Mouse (Mus musculus) heart, embryonic 15.5 days (tissue): ENCODE data around the gene Bag3. TPM values are rescaled to one million over a fixed set of nuclear protein-coding genes. Genes with fewer than 3 reads are reported as not detected.

Experiments
- ATAC-seq: fragments of 200-750 bp; cut with Nextera tagmentation; replicated peaks from 2 replicates; pipeline ENCODE4 v1.8.0; 2017; ENCODE audit warnings: low read depth, moderate TSS enrichment; ENCODE audit not compliant: insufficient number of reproducible peaks, insufficient read depth, low FRiP score
- H3K27ac ChIP-seq: fragments of 300-500 bp; sonication (generic); 2 replicates; pipeline ENCODE4 v1.5.1; 2015; ENCODE audit warnings: mild to moderate bottlenecking, inconsistent platforms
- H3K27me3 ChIP-seq: fragments of 300-500 bp; sonication (generic); 2 replicates; pipeline ENCODE4 v1.6.1; 2015; ENCODE audit warnings: inconsistent platforms
- H3K36me3 ChIP-seq: fragments of 300-500 bp; sonication (generic); 2 replicates; pipeline ENCODE4 v1.6.1; 2015; ENCODE audit warnings: mild to moderate bottlenecking, inconsistent platforms
- H3K4me1 ChIP-seq: fragments of 300-500 bp; sonication (generic); replicated peaks from 2 replicates; pipeline ENCODE4 v1.6.1; 2015; ENCODE audit warnings: inconsistent platforms
- H3K4me2 ChIP-seq: fragments of 300-500 bp; sonication (generic); 2 replicates; pipeline ENCODE4 v1.6.1; 2015; ENCODE audit warnings: inconsistent platforms, mild to moderate bottlenecking, moderate library complexity
- H3K4me3 ChIP-seq: fragments of 300-500 bp; sonication (generic); 2 replicates; pipeline ENCODE4 v1.5.1; 2015; ENCODE audit warnings: mild to moderate bottlenecking, inconsistent platforms
- H3K9ac ChIP-seq: fragments of 300-500 bp; sonication (generic); 2 replicates; pipeline ENCODE4 v1.6.1; 2015; ENCODE audit warnings: mild to moderate bottlenecking, inconsistent platforms
- H3K9me3 ChIP-seq: fragments of 300-500 bp; sonication (generic); replicated peaks from 2 replicates; pipeline ENCODE4 v1.6.1; 2016; ENCODE audit warnings: inconsistent platforms
- WGBS: fragments of 180-500 bp; shearing (Covaris S2); methylation state at CpG from one replicate; pipeline ENCODE4 v1.1.7; 2015; ENCODE audit warnings: mixed read lengths; 5-methylcytosine and 5-hydroxymethylcytosine counted together
- polyA plus RNA-seq: library from polyadenylated mRNA; unstranded; fragments of >200 nt; fragmentation: Nextera tagmentation; extraction: Ambion mirVana; gene quantifications from 2 replicates; pipeline ENCODE4 v1.2.1, GENCODE M21; 2015

The Bag3 gene
- polyA plus RNA-seq, 1 experiment from 2014 or later = 29.0 TPM

- WGBS = under 1% methylated on average over 48 of the region's 51 CpGs
- H3K36me3 ChIP-seq = no peaks in the 10 kb centered on the region
- H3K4me1 ChIP-seq = peaks cover 47% of the 10 kb centered on the region
Observed at GRCm38 (mm10) chr7:128523962-128524581, 656 bp downstream of the Bag3 start.

DNA sequence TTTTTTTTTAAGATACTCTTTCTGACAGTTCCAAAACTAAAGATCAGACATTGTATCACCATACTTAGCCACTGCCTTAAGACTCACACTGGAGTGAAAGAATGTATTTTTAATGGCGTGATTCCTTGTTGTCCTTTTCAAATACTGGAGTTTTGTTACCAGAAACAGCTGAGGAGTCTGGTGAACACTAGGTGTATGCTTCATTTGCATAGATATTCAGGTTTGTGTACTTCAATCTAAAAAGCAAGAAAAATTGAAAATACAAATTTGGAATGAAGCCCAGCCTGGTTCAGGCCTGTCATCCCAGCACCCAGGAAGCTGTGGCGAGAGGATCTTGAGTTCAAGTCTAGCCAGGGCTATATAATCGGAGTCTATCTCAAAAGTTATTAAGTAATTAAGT lies 1.2 kb downstream of the Bag3 start:
- WGBS = 63% methylated on average over 3 of the region's 3 CpGs
- no peaks in the 10 kb centered on the region for H3K36me3 ChIP-seq
- peak overlapping the region; percentile 99 for H3K27ac ChIP-seq
- H3K9me3 ChIP-seq = no peaks in the 10 kb centered on the region
- H3K9ac ChIP-seq = peak overlapping the region; percentile 97
- no peaks in the 10 kb centered on the region for H3K27me3 ChIP-seq
- H3K4me3 ChIP-seq = peak overlapping the region; percentile 81
- H3K4me2 ChIP-seq = peak overlapping the region; percentile 84
- H3K4me1 ChIP-seq = peaks cover 48% of the 10 kb centered on the region
- ATAC-seq = no peak

More at GRCm38 (mm10) chr7:128523962-128524581, 656 bp downstream of the Bag3 start:
- peak; percentile 73 for ATAC-seq
- no peaks in the 10 kb centered on the region for H3K9me3 ChIP-seq
- peak overlapping the region; percentile 99 for H3K27ac ChIP-seq
- peak overlapping the region; percentile 81 for H3K4me3 ChIP-seq
- peak overlapping the region; percentile 97 for H3K9ac ChIP-seq
- H3K4me2 ChIP-seq = peak overlapping the region; percentile 84
- no peaks in the 10 kb centered on the region for H3K27me3 ChIP-seq

- Histone ChIP-seq H3K9ac (no peak overlapping the region), H3K4me3 (no peak overlapping the region), H3K4me2 (peak overlapping the region; percentile 2; the same call in 1 of the 2 replicates), H3K27me3 (no peaks in the 10 kb centered on the region), H3K9me3 (no peaks in the 10 kb centered on the region), H3K4me1 (peaks cover 66% of the 10 kb centered on the region), H3K36me3 (no peaks in the 10 kb centered on the region), H3K27ac (peak overlapping the region; percentile 5; the same call in 1 of the 2 replicates)
- WGBS = 40% methylated on average over 6 of the region's 6 CpGs
- no peak for ATAC-seq
Observed at GRCm38 (mm10) chr7:128526611-128527010, 3.2 kb downstream of the Bag3 start.

DNA sequence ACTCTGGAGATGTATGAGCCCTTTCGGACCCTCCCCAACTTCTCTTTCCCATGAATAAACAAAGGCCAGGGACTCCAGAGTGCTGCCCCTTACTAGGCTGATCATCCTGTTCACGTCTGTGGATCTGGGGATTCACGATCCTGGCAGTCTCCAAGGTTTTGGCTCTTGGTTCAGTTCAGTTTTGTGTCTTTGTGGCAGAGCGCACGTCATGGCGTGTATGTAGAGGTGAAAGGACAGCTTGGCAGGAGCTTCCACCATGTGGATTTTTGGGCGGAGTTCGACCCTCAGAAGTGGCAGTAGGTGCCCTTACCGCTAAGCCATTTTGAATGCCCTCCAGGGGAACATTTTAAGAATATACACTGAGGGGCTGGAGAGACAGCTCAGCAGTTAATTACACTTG lies 5.2 kb downstream of the Bag3 start:
- Histone ChIP-seq H3K27ac (peak overlapping the region; percentile 90), H3K9ac (no peak overlapping the region), H3K36me3 (no peaks in the 10 kb centered on the region), H3K9me3 (no peaks in the 10 kb centered on the region), H3K4me1 (peaks cover 79% of the 10 kb centered on the region), H3K4me2 (no peak overlapping the region), H3K4me3 (no peak overlapping the region), H3K27me3 (no peaks in the 10 kb centered on the region)
- ATAC-seq = no peak
- 69% methylated on average over 9 of the region's 9 CpGs for WGBS

- 30% methylated on average over 6 of the region's 6 CpGs for WGBS
- peak overlapping the region; percentile 37; the same call in 1 of the 2 replicates for H3K4me2 ChIP-seq
- no peaks in the 10 kb centered on the region for H3K36me3 ChIP-seq
- no peak for ATAC-seq
- no peak overlapping the region for H3K4me3 ChIP-seq
- peaks cover 84% of the 10 kb centered on the region for H3K4me1 ChIP-seq
- H3K9ac ChIP-seq = no peak overlapping the region
- no peaks in the 10 kb centered on the region for H3K27me3 ChIP-seq
- no peaks in the 10 kb centered on the region for H3K9me3 ChIP-seq
- H3K27ac ChIP-seq = peak overlapping the region; percentile 90
Observed at GRCm38 (mm10) chr7:128529126-128529525, 5.7 kb downstream of the Bag3 start.

DNA sequence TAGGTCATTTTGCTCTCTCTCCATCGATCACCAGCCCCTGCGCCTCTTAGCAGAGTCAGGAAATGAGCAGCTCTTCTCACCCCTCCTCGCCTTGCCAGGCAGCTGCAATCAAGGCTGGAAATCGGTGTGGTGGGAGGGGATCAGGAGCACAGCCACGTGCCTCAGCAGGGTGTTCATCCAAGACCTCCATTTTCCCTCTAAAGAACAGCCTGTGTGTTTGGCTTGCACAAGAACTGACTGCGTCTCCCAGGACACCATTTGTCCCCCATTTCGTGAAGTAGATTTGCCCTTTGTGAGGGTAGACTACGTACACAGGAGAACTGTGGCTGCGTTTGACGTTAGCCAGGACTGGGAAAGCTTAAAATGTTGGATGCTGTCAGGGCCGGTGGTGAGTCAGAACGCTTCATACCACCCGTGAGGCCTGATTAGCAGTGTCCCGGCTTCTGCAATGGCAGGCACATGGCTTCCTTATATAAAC lies 6.2 kb downstream of the Bag3 start:
- H3K9me3 ChIP-seq = no peaks in the 10 kb centered on the region
- peak overlapping the region; percentile 37 for H3K4me2 ChIP-seq
- WGBS = 13% methylated on average over 14 of the region's 14 CpGs
- peaks cover 89% of the 10 kb centered on the region for H3K4me1 ChIP-seq
- no peaks in the 10 kb centered on the region for H3K27me3 ChIP-seq
- peak; percentile 52; the same call in 1 of the 2 replicates for ATAC-seq
- 0 out of 2 replicates have a peak overlapping the region, but pooled peaks have one; percentile 28 for H3K9ac ChIP-seq
- H3K27ac ChIP-seq = peak overlapping the region; percentile 90
- no peak overlapping the region for H3K4me3 ChIP-seq
- H3K36me3 ChIP-seq = no peaks in the 10 kb centered on the region

DNA sequence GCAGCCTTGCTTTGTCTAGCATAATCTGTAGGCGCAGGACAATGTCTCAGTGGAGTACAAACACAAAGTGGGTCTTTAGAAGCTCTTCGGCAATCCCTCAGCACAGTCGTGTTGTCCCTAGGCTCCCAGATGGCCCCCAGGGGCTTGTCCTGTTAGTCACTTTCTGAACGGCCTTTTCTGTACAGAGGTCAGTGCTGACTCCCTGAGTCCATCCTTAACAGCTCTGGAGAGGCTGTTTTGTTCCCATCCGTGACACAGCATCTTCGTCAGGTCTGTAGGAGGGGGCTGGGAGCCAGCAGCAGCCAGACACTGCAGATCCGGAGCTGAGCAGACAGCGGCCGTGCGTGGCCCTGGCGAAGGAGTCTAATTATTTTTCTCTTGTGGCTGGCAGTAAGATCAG lies 7.6 kb downstream of the Bag3 start:
- ATAC-seq = 0 out of 2 replicates have a peak, but pooled peaks have one; percentile 32
- WGBS = 17% methylated on average over 11 of the region's 11 CpGs
- Histone ChIP-seq H3K4me1 (peaks cover 95% of the 10 kb centered on the region), H3K4me2 (peak overlapping the region; percentile 52), H3K27me3 (no peaks in the 10 kb centered on the region), H3K9me3 (no peaks in the 10 kb centered on the region), H3K36me3 (no peaks in the 10 kb centered on the region), H3K4me3 (0 out of 2 replicates have a peak overlapping the region, but pooled peaks have one; percentile 3), H3K9ac (peak overlapping the region; percentile 37; the same call in 1 of the 2 replicates), H3K27ac (peak overlapping the region; percentile 90)

- Histone ChIP-seq H3K27me3 (no peaks in the 10 kb centered on the region), H3K4me1 (peaks cover 98% of the 10 kb centered on the region), H3K9me3 (no peaks in the 10 kb centered on the region), H3K4me3 (no peak overlapping the region), H3K4me2 (peak overlapping the region; percentile 52), H3K36me3 (no peaks in the 10 kb centered on the region), H3K27ac (peak overlapping the region; percentile 90), H3K9ac (no peak overlapping the region)
- ATAC-seq = peak; percentile 39; the same call in 1 of the 2 replicates
- WGBS = 12% methylated on average over 6 of the region's 6 CpGs
Observed at GRCm38 (mm10) chr7:128531929-128532328, 8.5 kb downstream of the Bag3 start.

- peak overlapping the region; percentile 90 for H3K27ac ChIP-seq
- H3K4me2 ChIP-seq = no peak overlapping the region
- H3K4me3 ChIP-seq = no peak overlapping the region
- H3K27me3 ChIP-seq = no peaks in the 10 kb centered on the region
- ATAC-seq = no peak
- no peak overlapping the region for H3K9ac ChIP-seq
- no peaks in the 10 kb centered on the region for H3K9me3 ChIP-seq
- WGBS = 54% methylated on average over 6 of the region's 6 CpGs
- H3K4me1 ChIP-seq = peaks cover 99% of the 10 kb centered on the region
- no peaks in the 10 kb centered on the region for H3K36me3 ChIP-seq
Observed at GRCm38 (mm10) chr7:128532441-128533166, 9.2 kb downstream of the Bag3 start.

- no peaks in the 10 kb centered on the region for H3K27me3 ChIP-seq
- WGBS = 37% methylated on average over 5 of the region's 5 CpGs
- H3K36me3 ChIP-seq = no peaks in the 10 kb centered on the region
- H3K4me3 ChIP-seq = no peak overlapping the region
- ATAC-seq = no peak
- no peaks in the 10 kb centered on the region for H3K9me3 ChIP-seq
- peak overlapping the region; percentile 26 for H3K4me2 ChIP-seq
- peak overlapping the region; percentile 90 for H3K27ac ChIP-seq
- H3K4me1 ChIP-seq = peaks cover 97% of the 10 kb centered on the region
- H3K9ac ChIP-seq = no peak overlapping the region
Observed at GRCm38 (mm10) chr7:128534984-128535491, 11.6 kb downstream of the Bag3 start.

DNA sequence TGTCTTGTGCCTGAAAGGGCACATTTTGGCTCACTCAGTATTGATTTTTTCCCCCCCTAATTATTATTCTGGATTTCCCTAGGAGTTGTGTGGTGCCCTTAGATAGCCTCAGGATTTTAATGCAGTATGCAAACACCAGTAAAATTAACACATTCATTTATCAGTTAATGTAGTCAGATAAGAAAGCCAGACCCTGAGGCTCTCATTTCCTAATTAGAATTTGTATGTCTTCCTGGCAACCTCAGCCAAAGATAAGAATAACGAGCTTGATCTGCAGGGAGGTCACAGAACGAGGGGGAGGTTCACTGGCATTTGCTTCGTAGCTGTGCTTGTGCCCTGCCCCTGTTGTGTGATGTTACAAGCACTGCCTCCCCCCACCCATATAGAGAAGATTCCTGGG lies 12.7 kb downstream of the Bag3 start:
- H3K36me3 ChIP-seq = peaks cover 6% of the 10 kb centered on the region; the same call in 1 of the 2 replicates
- no peak overlapping the region for H3K4me3 ChIP-seq
- 4% methylated on average over 3 of the region's 3 CpGs for WGBS
- no peak for ATAC-seq
- no peak overlapping the region for H3K4me2 ChIP-seq
- no peaks in the 10 kb centered on the region for H3K27me3 ChIP-seq
- no peaks in the 10 kb centered on the region for H3K9me3 ChIP-seq
- peaks cover 97% of the 10 kb centered on the region for H3K4me1 ChIP-seq
- 0 out of 2 replicates have a peak overlapping the region, but pooled peaks have one; percentile 23 for H3K9ac ChIP-seq
- H3K27ac ChIP-seq = peak overlapping the region; percentile 90
